8 mouse cellular contexts compared by ENCODE assay signal in genomic region chr5:135465833-135466291, GRCm38 (mm10).
DNase-seq lines count a peak whose midpoint lies in the region; ATAC-seq and TF ChIP-seq lines count a peak whose summit lies in the region.

No protein-coding gene starts in this region.

- no peaks in the 10 kb centered on the region for H3K36me3 ChIP-seq in hindbrain, embryonic 14.5 days (replicated peaks; ENCODE audit: control insufficient read depth, insufficient read depth)
- no peaks in the 10 kb centered on the region for H3K36me3 ChIP-seq in midbrain, postnatal 0 days (ENCODE audit: insufficient read depth, low read length)

- no peak overlapping the region for H3K4me2 ChIP-seq in hindbrain, embryonic 14.5 days (replicated peaks)
- H3K4me2 ChIP-seq in midbrain, postnatal 0 days (ENCODE audit: low read depth, low read length, poor library complexity, severe bottlenecking): no peak overlapping the region

- DNase-seq in gastrocnemius, adult 18-20 months (ENCODE audit: low spot score): peak; percentile 42
- DNase-seq in hindbrain, embryonic 14.5 days (ENCODE audit: low spot score): no peak
- peak; percentile 45 for DNase-seq in left cerebral cortex, postnatal 4 days
- DNase-seq in midbrain, postnatal 0 days (ENCODE audit: low spot score): peak; percentile 66
- no peak for DNase-seq in urinary bladder, postnatal 25 days (ENCODE audit: low spot score)
- DNase-seq in spleen, adult 18-20 months: no peak

- H3K4me1 ChIP-seq in bone marrow, adult 2 months (ENCODE audit: control insufficient read depth, insufficient read depth, low read length): peaks cover 5% of the 10 kb centered on the region; the same call in 1 of the 2 replicates
- peaks cover 10% of the 10 kb centered on the region; the same call in 1 of the 2 replicates for H3K4me1 ChIP-seq in brown adipose tissue, adult 24 weeks (ENCODE audit: control insufficient read depth, insufficient read depth, insufficient read length, low read length)
- peaks cover 9% of the 10 kb centered on the region for H3K4me1 ChIP-seq in hindbrain, embryonic 14.5 days (replicated peaks; ENCODE audit: control insufficient read depth, insufficient read depth, low read length)
- H3K4me1 ChIP-seq in midbrain, postnatal 0 days (ENCODE audit: insufficient read depth, low read length): no peaks in the 10 kb centered on the region

- no peak for TF ChIP-seq POLR2A in bone marrow, adult 2 months (IDR thresholded peaks at IDR 0.05; ENCODE audit: borderline replicate concordance, control insufficient read depth, low read depth, low read length)

- TF ChIP-seq CTCF in bone marrow, adult 2 months (IDR thresholded peaks at IDR 0.05; ENCODE audit: control insufficient read depth, insufficient read depth, low read length): no peak
- TF ChIP-seq CTCF in midbrain, postnatal 0 days (IDR thresholded peaks at IDR 0.05): no peak

- peak overlapping the region; percentile 68 for H3K27ac ChIP-seq in bone marrow, adult 2 months (ENCODE audit: control insufficient read depth, insufficient read depth, low read depth, low read length, poor library complexity)
- peak overlapping the region; percentile 87 for H3K27ac ChIP-seq in brown adipose tissue, adult 24 weeks (replicated peaks; ENCODE audit: low read depth, low read length)
- peak overlapping the region; percentile 63 for H3K27ac ChIP-seq in hindbrain, embryonic 14.5 days
- H3K27ac ChIP-seq in midbrain, postnatal 0 days (ENCODE audit: low read depth, low read length): peak overlapping the region; percentile 62

- no peak overlapping the region for H3K9ac ChIP-seq in hindbrain, embryonic 14.5 days
- H3K9ac ChIP-seq in midbrain, postnatal 0 days (replicated peaks; ENCODE audit: low read length, poor library complexity, severe bottlenecking): no peak overlapping the region

- 42% methylated on average over 7 of the region's 7 CpGs for WGBS in bone marrow, adult 2 months
- 40% methylated on average over 7 of the region's 7 CpGs for WGBS in hindbrain, embryonic 14.5 days
- WGBS in midbrain, postnatal 0 days: 46% methylated on average over 7 of the region's 7 CpGs

- H3K4me3 ChIP-seq in bone marrow, adult 2 months (replicated peaks; ENCODE audit: control insufficient read depth, low read depth, low read length): no peak overlapping the region
- H3K4me3 ChIP-seq in brown adipose tissue, adult 24 weeks (ENCODE audit: insufficient read depth, low read depth, low read length): 0 out of 2 replicates have a peak overlapping the region, but pooled peaks have one; percentile 12
- H3K4me3 ChIP-seq in hindbrain, embryonic 14.5 days (replicated peaks; ENCODE audit: low read length): no peak overlapping the region
- no peak overlapping the region for H3K4me3 ChIP-seq in midbrain, postnatal 0 days (ENCODE audit: low read depth, low read length)

- intact Hi-C loops in left cerebral cortex, postnatal 4 days (cut with DNase I): no loop called here

- no peak; the same call in 1 of the 2 replicates for ATAC-seq in hindbrain, embryonic 14.5 days (ENCODE audit: low FRiP score)
- ATAC-seq in midbrain, postnatal 0 days (ENCODE audit: low FRiP score): peak; percentile 56

- no peaks in the 10 kb centered on the region for H3K9me3 ChIP-seq in hindbrain, embryonic 14.5 days (ENCODE audit: control insufficient read depth, low read length)
- no peaks in the 10 kb centered on the region for H3K9me3 ChIP-seq in midbrain, postnatal 0 days (ENCODE audit: low read length)

- no peaks in the 10 kb centered on the region for H3K27me3 ChIP-seq in hindbrain, embryonic 14.5 days (ENCODE audit: control insufficient read depth, insufficient read depth, low read length)
- no peaks in the 10 kb centered on the region for H3K27me3 ChIP-seq in midbrain, postnatal 0 days (ENCODE audit: insufficient read depth, low read length)

Comparison
In these comparisons a context has a peak if more than half of its experiments do, and no peak if none do; other contexts are left out.
1. DNase-seq: peak in gastrocnemius, adult 18-20 months (single experiment), left cerebral cortex, postnatal 4 days (single experiment) and midbrain, postnatal 0 days (single experiment); none in hindbrain, embryonic 14.5 days (single experiment), urinary bladder, postnatal 25 days (single experiment) and spleen, adult 18-20 months (0 of 2).
2. Peak in every context shown above with its lines, with median percentiles within 50 percentile points of each other: H3K27ac ChIP-seq.